Mouse (Mus musculus): ENCODE results near the gene Skp2.

Gene Skp2

GRCm38 (mm10) chr15:9074671-9075070 lies 80.6 kb downstream of the Skp2 start:
- DNase-seq (ENCODE audit: low spot score in 2 of 2): no peak

GRCm38 (mm10) chr15:9074139-9074538 lies 81.1 kb downstream of the Skp2 start:
- no peak for DNase-seq (ENCODE audit: low spot score in 2 of 2)

GRCm38 (mm10) chr15:9073684-9074083 lies 81.5 kb downstream of the Skp2 start:
- DNase-seq (ENCODE audit: low spot score in 2 of 2): no peak

- DNase-seq (ENCODE audit: low spot score in 2 of 2): no peak
These were observed 82.1 kb downstream of the Skp2 start for GRCm38 (mm10) chr15:9073067-9073608.

GRCm38 (mm10) chr15:9072630-9073029 lies 82.6 kb downstream of the Skp2 start:
- DNase-seq (ENCODE audit: low spot score in 2 of 2): no peak

- DNase-seq (ENCODE audit: low spot score in 2 of 2): peak in 1 of 2 experiments; percentile 44
These were observed 83.4 kb downstream of the Skp2 start for GRCm38 (mm10) chr15:9071556-9072544.

- DNase-seq (ENCODE audit: low spot score in 2 of 2): peak; percentile 96 to 97
These were observed 84.2 kb downstream of the Skp2 start, which contains the start of gene Nadk2 for GRCm38 (mm10) chr15:9070912-9071555. Gene Nadk2, plus strand, starts transcription at chr15:9071260.

- DNase-seq (ENCODE audit: low spot score in 2 of 2): no peak
These were observed 84.9 kb downstream of the Skp2 start for GRCm38 (mm10) chr15:9070353-9070752.

- DNase-seq (ENCODE audit: low spot score in 2 of 2): no peak
These were observed 86.3 kb downstream of the Skp2 start for GRCm38 (mm10) chr15:9068881-9069280.
